Mouse (Mus musculus): ENCODE results near the gene Fut11. TPM values are rescaled to one million over a fixed set of nuclear protein-coding genes. Genes with fewer than 3 reads are reported as not detected.

The Fut11 gene
- polyA plus RNA-seq, 1 experiment, result 7.4 TPM

GRCm38 (mm10) chr14:20664436-20664835, 30.3 kb upstream of the Fut11 start:
- no peak for TF ChIP-seq GATA1 (IDR thresholded peaks at IDR 0.05; ENCODE audit: low read length)

GRCm38 (mm10) chr14:20667469-20667868, 27.3 kb upstream of the Fut11 start:
- TF ChIP-seq GATA1 (IDR thresholded peaks at IDR 0.05; ENCODE audit: low read length), result no peak

GRCm38 (mm10) chr14:20668154-20668810, 26.5 kb upstream of the Fut11 start, which contains the start of gene Synpo2l:
Gene Synpo2l (minus strand): TSS chr14:20668354.
- TF ChIP-seq GATA1 (IDR thresholded peaks at IDR 0.05; ENCODE audit: low read length), result no peak

- TF ChIP-seq GATA1 (IDR thresholded peaks at IDR 0.05; ENCODE audit: low read length), result no peak
Measured at GRCm38 (mm10) chr14:20672990-20673389, 21.8 kb upstream of the Fut11 start.

- no peak for TF ChIP-seq GATA1 (IDR thresholded peaks at IDR 0.05; ENCODE audit: low read length)
Measured at GRCm38 (mm10) chr14:20673735-20674063, 21.1 kb upstream of the Fut11 start.

GRCm38 (mm10) chr14:20674064-20674833, 20.5 kb upstream of the Fut11 start, which contains the start of gene Sec24c:
Gene Sec24c (plus strand): TSS chr14:20674308.
- no peak for TF ChIP-seq GATA1 (IDR thresholded peaks at IDR 0.05; ENCODE audit: low read length)

- no peak for TF ChIP-seq GATA1 (IDR thresholded peaks at IDR 0.05; ENCODE audit: low read length)
Measured at GRCm38 (mm10) chr14:20677906-20678305, 16.9 kb upstream of the Fut11 start.

GRCm38 (mm10) chr14:20681742-20682141, 13.0 kb upstream of the Fut11 start:
- no peak for TF ChIP-seq GATA1 (IDR thresholded peaks at IDR 0.05; ENCODE audit: low read length)

GRCm38 (mm10) chr14:20682498-20682897, 12.3 kb upstream of the Fut11 start:
- no peak for TF ChIP-seq GATA1 (IDR thresholded peaks at IDR 0.05; ENCODE audit: low read length)

- TF ChIP-seq GATA1 (IDR thresholded peaks at IDR 0.05; ENCODE audit: low read length), result no peak
Measured at GRCm38 (mm10) chr14:20686576-20686975, 8.2 kb upstream of the Fut11 start.

- TF ChIP-seq GATA1 (IDR thresholded peaks at IDR 0.05; ENCODE audit: low read length), result no peak
Measured at GRCm38 (mm10) chr14:20689009-20689408, 5.8 kb upstream of the Fut11 start.

- TF ChIP-seq GATA1 (IDR thresholded peaks at IDR 0.05; ENCODE audit: low read length), result no peak
Measured at GRCm38 (mm10) chr14:20691772-20692171, 3.0 kb upstream of the Fut11 start.

- TF ChIP-seq GATA1 (IDR thresholded peaks at IDR 0.05; ENCODE audit: low read length), result no peak
Measured at GRCm38 (mm10) chr14:20693589-20694101, 1.1 kb upstream of the Fut11 start.

- TF ChIP-seq GATA1 (IDR thresholded peaks at IDR 0.05; ENCODE audit: low read length), result no peak
Measured at GRCm38 (mm10) chr14:20694185-20694883, 434 bp upstream of the Fut11 start.

- no peak for TF ChIP-seq GATA1 (IDR thresholded peaks at IDR 0.05; ENCODE audit: low read length)
Measured at GRCm38 (mm10) chr14:20695761-20696520, 1.2 kb downstream of the Fut11 start.
